Mouse (Mus musculus) liver, adult 2 months (tissue): ENCODE data around the gene Lin7b.

Source experiments
- CTCF ChIP-seq: fragments of 200-500 bp; IDR thresholded peaks from 2 replicates; pipeline ENCODE4 v1.5.1; 2011; ENCODE audit warnings: low read depth, low read length, control low read depth
- POLR2A ChIP-seq: fragments of 200-500 bp; IDR thresholded peaks from 2 replicates; pipeline ENCODE4 v1.6.1; 2011; ENCODE audit warnings: low read length, control low read depth; ENCODE audit not compliant: insufficient read depth; ENCODE audit errors: extremely low read depth

DNA sequence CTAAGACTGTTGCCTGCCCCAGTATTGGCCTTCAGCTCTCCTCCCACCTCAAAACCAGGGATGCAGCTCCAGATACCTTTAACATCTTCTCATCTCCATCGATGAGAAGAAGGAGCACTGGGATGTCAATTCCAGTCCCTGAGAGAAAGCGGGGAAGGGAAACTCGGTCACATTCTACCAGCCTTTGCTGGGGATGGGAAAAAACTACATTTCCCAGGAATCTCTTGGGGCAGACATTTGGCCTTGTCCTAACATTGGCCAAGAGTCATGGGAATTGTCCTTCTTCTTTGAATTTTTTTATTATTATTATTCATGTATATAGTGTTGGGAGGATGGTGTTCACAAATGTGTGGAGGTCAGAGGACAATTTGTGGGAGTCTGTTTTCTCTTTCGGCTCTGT lies 48.1 kb downstream of the Lin7b start:
- TF ChIP-seq CTCF (no peak), POLR2A (no peak)
